Mouse (Mus musculus) CD4-positive, CD25-positive, alpha-beta regulatory T cell, adult 2 months (primary cell): ENCODE results near the gene Atxn7l1.

Experiments used
- DNase-seq: peaks from one replicate; pipeline ENCODE4 v3.0.0-alpha.2; 2012; ENCODE audit warnings: low read depth, low spot score

Atxn7l1 gene

DNA sequence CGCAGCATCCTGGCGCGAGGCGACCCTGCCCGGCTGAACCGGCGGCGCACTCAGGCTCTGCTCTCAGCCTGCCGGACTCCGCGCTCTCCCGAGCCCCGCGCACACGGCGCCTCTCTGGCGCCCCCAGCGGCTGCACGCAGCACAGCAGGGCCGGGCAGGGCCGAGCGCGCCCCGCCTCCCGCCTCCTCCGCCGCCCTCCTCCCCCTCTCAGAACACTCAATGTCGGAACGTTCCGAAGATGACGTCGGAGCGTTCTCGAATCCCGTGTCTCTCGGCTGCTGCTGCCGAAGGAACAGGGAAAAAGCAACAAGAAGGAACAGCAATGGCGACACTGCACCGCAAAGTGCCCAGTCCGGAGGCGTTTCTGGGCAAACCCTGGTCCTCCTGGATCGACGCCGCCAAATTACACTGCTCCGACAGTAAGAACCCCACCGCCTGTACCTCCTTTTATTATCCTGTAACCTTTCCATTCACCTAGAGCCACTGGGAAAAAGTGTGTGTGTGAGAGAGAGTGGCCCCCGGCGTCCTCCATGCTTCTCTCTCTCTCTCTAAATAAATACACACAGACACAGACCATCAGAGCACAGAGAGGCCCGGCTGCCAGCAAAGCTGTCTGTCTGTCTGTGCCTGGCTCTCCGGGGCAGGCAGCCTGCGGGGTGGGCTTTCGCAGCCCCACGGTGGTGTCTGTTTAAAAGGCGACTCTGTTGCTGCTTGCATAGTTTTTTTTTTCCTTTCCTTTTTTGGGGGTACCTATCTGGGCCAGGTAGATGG lies at the start of gene Atxn7l1:
Gene Atxn7l1 (plus strand): TSS at position 197 of the 771 bp plus-strand sequence.
- DNase-seq, result peak; percentile 96

DNA sequence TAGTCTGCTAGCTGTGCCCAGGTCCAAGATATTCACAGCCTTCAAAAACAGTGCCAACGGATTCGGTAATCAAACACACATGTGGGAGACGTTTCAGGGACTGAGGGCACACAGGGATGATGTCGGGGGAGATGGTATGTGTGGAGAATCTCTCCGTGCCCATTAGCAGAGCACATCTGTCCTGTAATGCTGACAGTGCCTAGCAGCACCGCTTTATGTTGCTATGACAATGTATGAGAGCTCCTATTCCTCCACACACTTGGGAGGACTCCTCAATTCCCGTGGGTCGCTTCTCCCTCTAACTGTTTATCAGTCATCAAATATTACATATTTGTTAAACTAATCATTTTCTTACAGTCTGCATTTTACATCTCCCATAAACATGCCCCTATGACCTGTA lies 45.9 kb upstream of the Atxn7l1 start:
- DNase-seq, result no peak

DNA sequence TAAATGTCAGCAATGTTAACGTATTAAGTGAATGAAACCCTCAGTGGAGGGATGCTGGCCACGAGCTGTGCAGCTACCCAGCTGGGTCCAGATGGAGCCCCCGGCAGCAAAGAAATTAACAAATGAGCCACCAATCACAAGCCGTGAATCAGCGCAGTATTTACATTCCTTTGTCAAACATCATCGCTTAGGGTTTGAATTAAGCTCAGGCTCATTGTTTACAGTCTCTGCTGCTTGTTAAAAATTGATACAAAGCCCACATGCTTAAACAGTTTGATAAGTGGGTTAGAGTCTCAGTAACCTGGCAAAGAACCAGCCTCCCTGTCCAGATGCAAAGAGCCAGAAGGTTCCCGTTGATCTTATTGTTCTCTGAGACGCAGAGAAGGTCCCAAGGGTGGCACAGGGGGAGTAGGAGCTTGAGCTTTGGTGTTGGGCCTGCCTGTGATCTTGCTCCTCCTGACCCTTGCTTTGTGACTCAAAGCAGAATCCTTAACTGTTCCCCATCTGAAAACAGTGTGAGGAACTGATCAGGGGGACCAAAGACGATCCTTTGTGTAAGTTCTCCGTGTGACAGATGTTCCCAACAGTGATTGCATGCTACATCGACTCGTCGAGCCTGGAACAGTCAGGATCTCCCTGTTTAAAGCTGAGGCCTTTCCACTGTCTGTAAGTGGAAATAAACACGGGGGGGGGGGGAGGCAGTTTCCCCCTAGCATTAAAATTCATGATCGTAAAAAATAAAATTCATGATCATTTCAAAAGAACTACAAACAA lies 45.0 kb upstream of the Atxn7l1 start:
- no peak for DNase-seq

DNA sequence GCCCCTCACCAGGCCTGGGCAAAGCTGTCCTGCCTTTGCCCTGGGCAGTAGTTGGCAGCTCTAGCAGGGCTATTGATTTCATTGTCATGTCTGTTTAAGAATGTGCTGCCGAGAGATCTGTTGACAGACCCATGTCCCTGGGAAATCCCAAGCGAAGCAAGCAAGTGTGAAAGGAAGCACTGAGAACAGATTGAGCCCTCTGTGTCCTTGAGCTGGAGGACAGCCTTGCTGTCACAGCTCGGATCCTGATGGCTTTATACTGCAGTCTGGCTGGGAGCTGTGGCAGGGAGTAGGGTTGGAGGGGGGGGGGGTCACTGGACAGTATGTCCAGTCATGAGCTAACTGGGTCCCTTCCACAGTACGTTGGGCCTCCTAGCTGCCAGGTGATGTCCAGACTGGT lies 41.8 kb upstream of the Atxn7l1 start:
- no peak for DNase-seq

DNA sequence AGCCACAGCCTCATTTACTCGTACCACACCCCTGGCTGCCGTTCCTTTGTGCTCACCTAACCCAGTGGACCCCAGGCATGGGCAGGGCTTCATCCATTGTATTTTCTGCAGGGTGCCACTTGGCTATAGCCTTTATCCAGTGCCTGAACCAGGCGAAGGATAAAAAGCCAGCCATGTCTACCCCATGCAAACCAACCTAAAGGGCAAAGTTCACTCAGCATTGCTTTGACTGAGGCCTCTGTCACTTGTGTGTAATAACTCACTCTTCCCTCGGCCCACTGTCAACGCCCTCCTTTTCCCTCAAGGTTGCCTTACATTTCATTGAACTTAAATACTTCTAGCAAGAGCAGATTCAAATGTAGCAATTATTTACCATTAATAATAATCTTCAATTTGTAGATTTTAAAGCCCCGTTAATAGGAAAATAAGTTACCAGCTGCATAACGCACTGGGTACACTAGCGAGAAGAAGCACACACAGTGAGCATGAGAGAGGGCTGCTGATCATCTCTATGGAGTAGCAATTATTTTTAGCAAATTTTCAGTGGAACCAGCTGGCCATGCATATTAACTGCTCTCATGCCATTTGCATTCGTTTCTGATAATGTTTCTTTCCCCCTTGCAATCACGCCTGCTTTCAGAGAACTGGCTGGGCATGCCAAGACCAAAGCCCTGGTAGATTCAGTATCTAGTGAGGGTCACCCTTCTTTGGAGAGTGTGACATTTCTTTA lies 40.9 kb upstream of the Atxn7l1 start:
- no peak for DNase-seq

DNA sequence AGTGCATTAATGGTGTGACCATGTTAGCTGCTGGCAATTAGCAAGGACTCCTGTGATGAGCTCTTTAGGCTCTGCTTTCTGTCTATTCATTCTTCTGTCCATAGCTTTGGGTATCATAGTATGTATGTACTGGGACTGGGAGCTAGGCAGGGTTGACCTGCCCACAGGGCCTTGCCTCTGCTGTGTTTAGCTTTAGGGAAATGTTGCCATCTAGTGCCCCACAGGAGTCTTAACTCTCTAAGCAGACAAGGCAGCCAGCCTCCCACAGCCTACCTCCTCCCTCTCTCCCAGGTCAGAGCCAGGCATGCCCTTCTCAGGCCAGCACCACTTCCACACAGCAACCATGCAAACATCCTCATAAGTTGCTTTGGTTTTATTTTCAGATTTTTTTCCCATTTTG lies 38.0 kb upstream of the Atxn7l1 start:
- DNase-seq, result peak; percentile 78

DNA sequence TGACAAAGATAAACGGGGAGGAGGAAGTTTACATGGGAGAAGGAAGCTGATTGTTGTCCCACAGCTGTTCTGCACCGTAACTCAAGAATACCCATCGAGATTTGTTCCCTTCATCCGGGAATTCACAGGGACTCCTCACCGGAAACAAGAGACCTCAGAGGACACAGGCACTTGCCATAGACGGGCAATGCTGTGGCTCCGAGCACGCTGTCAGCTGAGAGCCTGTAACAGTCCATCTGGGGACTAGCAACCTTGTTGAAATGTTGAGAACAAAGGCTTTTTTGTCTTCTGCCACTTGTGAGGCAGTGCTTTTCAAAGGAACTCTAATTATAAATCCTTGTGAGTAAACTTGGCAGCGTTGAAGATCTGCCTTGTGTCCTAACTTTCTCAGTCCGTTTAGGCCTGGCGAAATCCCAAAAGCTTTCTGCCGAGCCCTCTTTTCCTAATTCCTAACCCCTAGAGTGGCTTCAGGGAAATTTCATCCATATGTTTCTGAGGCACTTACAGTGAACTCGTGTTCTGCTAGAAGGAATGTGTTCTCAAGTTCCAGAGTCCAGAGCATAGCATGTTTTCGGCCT lies 36.5 kb upstream of the Atxn7l1 start:
- no peak for DNase-seq

DNA sequence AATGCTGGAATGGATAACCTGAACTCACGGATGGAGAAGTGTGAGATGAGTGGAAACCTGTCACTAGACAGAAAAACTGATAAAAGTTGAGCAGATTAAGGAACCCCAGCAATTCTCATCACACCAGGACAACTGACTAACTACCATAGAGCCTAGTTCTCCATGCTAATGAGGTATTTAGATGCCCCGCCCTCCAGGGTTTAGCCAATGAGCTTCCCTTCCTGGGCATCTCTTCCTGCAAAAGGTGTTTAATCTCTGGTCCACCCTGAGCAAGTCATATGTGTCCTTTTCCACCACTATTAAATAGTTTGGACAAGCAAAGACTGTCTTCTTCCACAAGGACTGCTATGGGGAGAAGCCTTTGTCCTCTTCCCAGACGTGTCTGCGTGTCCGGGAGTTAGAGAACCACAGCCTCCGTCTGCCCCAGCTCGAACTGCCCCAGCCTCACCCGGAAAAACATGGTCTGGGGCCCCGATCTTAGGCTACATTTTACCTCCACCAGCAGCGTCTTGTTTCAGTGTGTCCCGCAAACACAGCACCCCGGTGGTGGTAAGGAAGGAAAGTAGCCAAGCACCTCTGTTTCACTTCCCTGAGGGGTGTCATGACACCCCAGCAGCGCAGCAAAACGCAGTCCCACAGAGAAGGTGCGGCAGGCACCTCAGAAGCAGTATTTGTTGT lies 28.7 kb upstream of the Atxn7l1 start:
- peak; percentile 52 for DNase-seq

DNA sequence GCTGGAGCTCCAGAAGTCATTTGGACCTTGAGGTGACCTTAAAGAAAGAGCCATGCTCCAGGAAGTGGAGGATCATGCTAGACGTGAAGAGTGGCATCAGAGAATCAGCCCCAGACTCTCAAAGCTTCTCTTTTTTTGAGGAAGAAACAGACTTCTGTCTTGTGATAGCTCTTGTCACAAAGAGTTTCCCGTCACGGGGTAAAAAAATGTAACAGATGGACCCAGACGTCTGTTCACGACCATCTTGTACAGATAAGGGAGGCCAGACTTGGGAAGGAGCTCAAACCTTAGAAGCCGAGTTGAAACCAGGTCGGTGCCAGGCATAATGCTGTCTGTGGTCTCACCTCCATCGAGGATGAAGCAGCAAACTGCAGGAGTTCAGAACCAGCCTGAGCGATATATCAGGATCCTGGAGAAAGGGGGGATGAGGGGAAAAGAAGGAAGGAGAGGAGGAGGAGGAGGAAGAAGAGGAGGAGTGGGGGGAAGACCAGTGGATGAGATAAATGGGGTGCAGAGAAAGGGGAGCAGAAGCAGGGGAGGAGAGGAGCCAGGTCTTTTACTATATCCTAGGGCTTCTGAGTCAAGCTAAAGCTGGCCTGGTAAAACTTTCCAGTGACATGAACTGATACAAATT lies 21.8 kb upstream of the Atxn7l1 start:
- DNase-seq, result no peak

DNA sequence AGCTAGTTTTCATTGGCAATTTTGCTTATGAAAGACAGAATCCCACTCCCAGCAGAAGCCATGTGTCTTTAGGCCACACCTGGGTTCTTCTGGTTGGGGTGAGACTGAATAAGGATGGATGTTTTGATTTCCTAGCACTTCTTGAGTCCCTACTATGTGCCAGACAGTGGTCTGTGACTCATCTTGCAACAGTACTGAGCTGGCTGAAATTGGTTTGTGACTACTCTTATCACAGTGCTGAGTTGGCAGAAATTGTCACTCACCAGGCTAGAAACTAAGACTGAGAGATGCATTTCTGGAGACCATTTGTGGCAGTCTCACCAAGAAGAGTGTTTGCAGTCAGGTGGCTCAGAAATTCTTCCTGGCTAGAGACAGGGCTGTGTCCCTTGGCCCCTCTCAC lies 21.2 kb upstream of the Atxn7l1 start:
- DNase-seq, result no peak

DNA sequence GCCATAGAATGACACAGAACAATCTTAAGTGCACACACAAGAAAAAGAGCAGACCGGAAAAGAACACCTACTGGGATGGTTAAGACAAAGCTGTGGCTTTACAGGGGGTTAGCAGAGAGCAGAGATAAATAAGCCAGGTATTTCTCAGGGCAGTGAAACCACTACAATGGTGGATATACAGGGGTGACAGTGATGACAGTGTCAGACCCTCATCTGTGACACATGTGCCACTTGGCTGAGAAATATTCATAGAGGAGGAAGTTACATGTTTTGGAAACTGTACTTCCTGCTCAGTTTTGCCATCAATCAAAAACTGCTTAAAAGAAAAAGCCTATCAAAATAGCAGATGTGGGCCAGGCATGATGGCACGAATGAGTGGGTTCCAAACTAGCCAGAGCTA lies 19.4 kb upstream of the Atxn7l1 start:
- DNase-seq, result peak; percentile 40

DNA sequence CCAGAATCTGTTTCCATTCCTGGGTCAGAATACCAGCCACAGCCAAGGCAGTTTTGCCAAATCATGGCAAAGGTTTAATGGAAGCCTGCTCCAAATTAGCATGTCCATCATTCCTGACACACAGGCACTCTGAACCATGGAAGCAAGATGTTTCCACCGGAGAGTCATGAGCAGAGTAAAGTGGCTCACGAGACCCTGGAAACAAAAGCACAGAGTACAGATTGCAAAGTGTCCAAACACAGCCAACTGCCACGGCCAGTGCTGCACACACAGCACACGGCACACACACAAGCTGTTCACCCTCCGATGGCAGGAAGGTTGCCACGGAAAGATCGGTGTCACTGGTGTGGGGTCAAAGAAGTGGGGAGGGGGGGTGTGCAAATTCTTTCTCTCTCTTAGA lies 18.8 kb upstream of the Atxn7l1 start:
- no peak for DNase-seq

DNA sequence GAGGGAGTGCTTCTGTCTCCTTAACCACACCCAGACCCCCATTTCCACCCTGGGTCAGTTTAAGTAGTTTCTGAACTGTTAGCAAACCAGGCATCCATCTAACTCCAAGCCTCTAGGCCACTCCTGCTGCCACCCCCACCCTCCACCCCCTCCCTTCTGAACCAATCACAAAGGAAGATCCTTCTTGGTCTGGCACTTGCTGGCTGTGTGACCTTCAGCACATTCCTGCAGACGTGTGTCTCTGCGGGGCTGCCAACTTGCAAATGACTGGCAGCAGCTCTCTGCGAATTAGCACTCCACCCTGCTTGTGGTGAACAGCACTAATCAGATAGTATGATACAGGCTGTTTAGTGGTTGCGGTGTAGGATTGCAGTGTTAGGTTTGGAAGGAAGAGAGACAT lies 18.1 kb upstream of the Atxn7l1 start:
- peak; percentile 55 for DNase-seq

DNA sequence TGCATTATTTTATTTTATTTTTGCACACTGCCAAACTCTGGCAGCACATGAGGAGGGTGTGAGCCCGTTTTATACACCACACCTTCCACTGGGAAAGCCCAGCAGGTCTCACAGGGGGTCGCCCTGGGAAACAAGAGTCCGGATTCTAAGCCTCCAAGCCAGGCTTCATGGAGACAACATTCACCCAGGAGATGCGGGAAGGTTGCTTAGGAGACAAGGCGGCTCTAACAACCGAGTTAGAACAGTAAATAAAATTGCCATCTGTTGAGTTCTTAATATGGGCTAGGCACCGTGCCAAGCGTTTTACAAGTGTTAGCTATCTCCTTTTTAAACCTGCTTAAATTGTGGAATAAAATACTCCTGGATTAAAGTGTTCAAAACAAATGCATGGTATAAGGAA lies 17.1 kb upstream of the Atxn7l1 start:
- no peak for DNase-seq

DNA sequence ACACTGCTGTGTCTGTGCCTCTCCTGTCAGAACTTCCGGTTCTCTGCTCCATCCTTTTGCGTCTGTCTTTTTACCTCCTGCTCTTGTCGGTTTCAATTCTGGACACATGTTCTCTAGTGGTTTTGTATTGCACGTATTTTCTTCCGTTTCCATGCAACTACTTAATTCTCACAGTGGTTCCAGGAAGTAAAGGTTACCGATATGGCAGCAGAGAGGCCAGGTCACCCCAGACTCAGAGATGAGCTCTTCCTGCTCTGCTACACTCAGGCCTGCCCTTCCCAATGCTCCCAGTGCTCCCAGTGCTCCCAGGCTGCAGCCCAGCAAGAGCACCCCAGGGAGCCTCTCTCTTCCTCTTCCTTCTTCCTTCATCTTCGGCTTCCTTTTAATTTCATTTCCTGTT lies 15.7 kb upstream of the Atxn7l1 start:
- peak; percentile 86 for DNase-seq

DNA sequence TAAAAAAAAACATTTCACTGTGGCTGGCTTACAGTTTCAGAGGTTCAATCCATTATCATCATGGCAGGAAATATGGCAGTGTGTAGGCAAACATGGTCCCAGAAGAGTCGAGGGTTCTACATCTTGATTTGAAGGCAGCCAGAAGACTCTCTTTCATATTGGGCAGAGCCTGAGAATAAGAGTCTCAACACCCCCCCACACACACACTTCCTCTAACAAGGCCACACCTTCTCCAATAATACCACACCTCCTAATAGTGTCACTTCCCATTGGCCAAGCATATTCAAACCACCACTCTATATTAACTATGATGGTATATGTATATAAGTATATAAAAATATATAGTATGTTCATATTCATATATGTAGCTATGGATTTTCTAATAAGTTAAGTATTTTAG lies 9.6 kb upstream of the Atxn7l1 start:
- no peak for DNase-seq

DNA sequence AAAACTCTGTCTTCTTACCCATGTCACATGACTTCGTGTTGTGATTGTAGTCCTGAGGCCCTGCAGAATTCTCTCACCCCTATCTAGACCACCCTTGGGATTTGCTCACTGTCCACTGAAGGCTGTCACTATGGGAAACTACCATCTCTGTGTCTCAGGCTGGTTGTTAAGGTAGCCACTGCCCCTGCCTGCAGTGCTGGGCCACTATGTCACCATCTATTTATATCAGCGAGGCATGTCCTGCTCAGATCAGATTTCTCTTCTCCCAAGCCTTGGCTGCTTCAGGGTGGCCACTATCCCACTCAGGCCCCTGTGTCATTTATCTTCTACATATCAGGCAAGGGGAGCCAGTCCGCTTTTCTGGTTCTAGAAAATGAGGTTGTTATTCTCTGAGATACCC lies 8.4 kb upstream of the Atxn7l1 start:
- no peak for DNase-seq

DNA sequence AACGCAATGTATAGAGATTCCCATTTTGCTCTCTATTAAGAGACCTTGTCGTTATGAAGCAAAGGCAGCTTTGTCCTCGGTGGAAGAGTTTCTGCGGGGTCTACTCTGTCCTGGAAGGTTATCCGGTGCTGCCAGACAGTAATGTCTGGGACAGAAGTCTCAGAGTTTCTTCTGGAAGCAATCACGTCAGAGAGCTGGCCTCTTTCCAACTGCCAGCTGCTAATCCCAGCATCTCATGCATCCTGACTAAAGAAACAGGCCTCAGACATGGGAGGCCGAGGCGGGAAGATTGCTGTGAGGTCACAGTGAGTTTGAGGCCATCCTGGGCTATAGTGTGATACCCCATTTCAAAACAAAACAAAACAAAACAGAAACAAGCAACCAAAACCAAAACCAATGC lies 3.0 kb upstream of the Atxn7l1 start:
- DNase-seq, result no peak

DNA sequence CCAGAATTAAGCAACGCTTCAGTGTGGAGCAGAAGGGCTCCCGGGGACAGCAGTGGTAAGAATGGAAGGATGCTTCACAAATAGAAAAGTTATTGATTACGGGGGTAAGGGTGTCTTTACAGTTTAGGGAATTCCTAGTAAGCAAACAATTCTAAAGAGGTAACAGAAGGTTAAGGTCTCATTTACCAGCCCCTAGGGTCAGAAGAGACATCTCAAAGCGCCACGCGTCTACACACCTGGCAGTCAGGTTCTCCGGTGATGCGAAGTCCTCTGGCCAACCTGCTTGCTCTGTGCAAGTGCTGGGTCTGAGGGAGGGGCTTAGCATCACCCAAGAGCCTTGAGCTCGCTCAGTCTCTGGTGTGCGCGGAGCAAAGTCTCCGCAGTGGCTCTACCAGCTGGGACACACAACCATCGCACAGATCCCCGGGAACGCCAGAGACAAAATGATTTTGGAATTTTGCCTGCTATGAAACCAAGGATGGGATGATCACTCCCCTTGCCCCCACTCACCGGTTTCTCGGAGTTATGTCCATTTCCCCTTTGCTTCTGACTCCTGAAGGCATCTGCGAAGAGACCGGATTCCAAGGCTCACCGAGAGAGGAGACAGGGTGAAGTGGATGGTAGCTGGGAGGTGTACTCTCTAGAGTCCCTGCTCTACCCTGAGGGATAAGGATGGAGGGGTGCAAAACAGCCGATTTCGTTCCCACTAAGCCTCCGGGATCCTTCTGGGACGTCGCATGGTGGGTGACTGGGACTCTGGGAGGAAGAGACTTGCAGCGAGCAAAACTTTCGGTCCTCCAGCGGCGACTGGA lies 665 bp upstream of the Atxn7l1 start:
- DNase-seq, result peak; percentile 80

DNA sequence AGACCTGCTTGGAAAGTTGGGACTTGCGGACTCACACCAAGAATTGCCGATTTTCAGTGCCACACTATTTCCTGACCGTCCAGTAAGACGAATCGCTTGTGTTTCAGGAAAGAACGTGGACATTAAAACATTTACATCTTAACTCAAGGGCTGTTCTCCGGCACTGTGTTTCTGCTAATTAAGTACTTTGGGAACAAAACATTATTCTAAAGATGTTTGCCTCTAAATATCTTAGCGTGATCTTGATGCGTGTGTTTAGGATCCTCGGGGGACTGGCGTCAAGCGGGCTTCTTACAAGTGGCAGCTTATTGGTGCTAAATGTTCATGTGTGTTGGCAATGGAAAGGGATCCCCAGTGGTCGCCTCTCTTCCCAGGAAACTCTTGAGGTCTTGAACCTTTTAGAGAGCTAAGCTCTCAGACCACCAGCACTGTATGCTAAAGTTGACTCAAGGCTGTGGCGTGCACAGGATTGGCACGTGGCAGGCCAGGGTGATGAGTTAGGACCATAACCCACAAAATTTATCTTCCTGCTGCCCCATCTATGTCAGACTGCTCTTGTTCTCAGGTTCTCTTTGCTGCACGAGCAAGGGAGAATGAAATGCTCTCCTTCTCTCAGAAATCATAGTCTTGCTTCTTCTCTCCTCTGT lies 2.2 kb downstream of the Atxn7l1 start:
- no peak for DNase-seq
